Mouse (Mus musculus): ENCODE results near the gene Cpm. TPM values are rescaled to one million over a fixed set of nuclear protein-coding genes. Genes with fewer than 3 reads are reported as not detected.

The Cpm gene
- total and polyA plus RNA-seq, 3 experiments = 2.8 to 4.0 (median 3.5) TPM

DNA sequence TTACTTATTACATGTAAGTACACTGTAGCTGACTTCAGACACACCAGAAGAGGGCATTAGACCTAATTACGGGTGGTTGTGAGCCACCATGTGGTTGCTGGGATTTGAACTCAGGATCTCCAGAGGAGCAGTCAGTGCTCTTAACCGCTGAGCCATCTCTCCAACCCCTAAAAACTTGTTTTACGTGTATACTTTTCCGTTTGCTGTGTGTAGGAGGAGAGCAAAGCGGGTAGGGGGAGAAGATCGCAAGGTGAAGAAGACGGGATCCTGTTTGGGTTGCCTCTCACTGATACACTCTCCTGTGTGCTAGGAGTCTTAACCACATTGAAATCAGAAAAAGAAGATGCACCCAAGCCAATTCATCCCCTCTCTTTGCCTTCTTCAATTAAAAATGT, 24.5 kb downstream of the Cpm start:
- H3K27me3 ChIP-seq (ENCODE audit: control insufficient read depth, insufficient read depth, low read length) = no peaks in the 10 kb centered on the region
- TF ChIP-seq CTCF (IDR thresholded peaks at IDR 0.05) (peak; percentile 15; the same call in 1 of the 2 replicates), EP300 (IDR thresholded peaks at IDR 0.05; ENCODE audit: insufficient read depth, low read depth, low read length) (no peak), POLR2A (IDR thresholded peaks at IDR 0.05; ENCODE audit: insufficient read depth, low read depth, low read length) (no peak)
- H3K4me1 ChIP-seq (ENCODE audit: control insufficient read depth, insufficient read depth, low read length) = peaks cover 2% of the 10 kb centered on the region
- no peaks in the 10 kb centered on the region for H3K79me2 ChIP-seq (replicated peaks; ENCODE audit: control insufficient read depth, insufficient read depth, low read length)
- no peak overlapping the region for H3K9ac ChIP-seq (ENCODE audit: low read depth, low read length)
- intact Hi-C loops (cut with DNase I) = no loop called here
- DNase-seq = no peak
- H3K27ac ChIP-seq = peak overlapping the region; percentile 59
- H3K4me3 ChIP-seq = no peak overlapping the region
- H3K36me3 ChIP-seq (ENCODE audit: control insufficient read depth, insufficient read depth, low read length) = no peaks in the 10 kb centered on the region; the same call in 1 of the 2 replicates
- WGBS = 89% methylated on average over 7 of the region's 7 CpGs

GRCm38 (mm10) chr10:117654576-117655123, 25.4 kb downstream of the Cpm start:
- no peaks in the 10 kb centered on the region for H3K79me2 ChIP-seq (replicated peaks; ENCODE audit: control insufficient read depth, insufficient read depth, low read length)
- 75% methylated on average over 3 of the region's 3 CpGs for WGBS

DNA sequence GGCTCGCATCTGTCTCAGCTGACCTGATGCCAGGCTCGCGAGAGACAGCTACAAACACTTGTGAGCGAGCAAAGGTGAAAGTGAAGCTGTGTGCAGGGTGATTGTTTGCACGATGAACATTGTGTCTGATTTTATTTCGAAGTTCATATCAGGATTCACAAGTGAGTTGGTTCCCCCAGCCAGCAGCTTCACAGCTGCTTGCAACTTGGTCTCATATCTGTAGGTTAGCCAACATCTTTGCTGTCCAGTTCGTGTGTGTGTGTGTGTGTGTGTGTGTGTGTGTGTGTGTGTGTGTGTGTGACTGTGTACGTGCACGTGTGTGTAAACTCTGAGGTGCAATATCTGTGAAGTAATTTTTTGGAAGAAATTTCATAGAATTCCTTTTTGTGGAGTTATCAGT, 26.2 kb downstream of the Cpm start:
- Histone ChIP-seq H3K36me3 (ENCODE audit: control insufficient read depth, insufficient read depth, low read length) (no peaks in the 10 kb centered on the region; the same call in 1 of the 2 replicates), H3K27ac (no peak overlapping the region), H3K9ac (ENCODE audit: low read depth, low read length) (no peak overlapping the region), H3K4me1 (ENCODE audit: control insufficient read depth, insufficient read depth, low read length) (peaks cover 4% of the 10 kb centered on the region), H3K79me2 (replicated peaks; ENCODE audit: control insufficient read depth, insufficient read depth, low read length) (no peaks in the 10 kb centered on the region), H3K27me3 (ENCODE audit: control insufficient read depth, insufficient read depth, low read length) (no peaks in the 10 kb centered on the region), H3K4me3 (no peak overlapping the region)
- intact Hi-C loops (cut with DNase I) = no loop called here
- 80% methylated on average over 9 of the region's 9 CpGs for WGBS
- DNase-seq = no peak
- TF ChIP-seq CTCF (IDR thresholded peaks at IDR 0.05) (no peak), EP300 (IDR thresholded peaks at IDR 0.05; ENCODE audit: insufficient read depth, low read depth, low read length) (no peak), POLR2A (IDR thresholded peaks at IDR 0.05; ENCODE audit: insufficient read depth, low read depth, low read length) (no peak)

More at GRCm38 (mm10) chr10:117654576-117655123, 25.4 kb downstream of the Cpm start:
- TF ChIP-seq POLR2A (IDR thresholded peaks at IDR 0.05; ENCODE audit: insufficient read depth, low read depth, low read length) = no peak
- TF ChIP-seq EP300 (IDR thresholded peaks at IDR 0.05; ENCODE audit: insufficient read depth, low read depth, low read length) = no peak
- TF ChIP-seq CTCF (IDR thresholded peaks at IDR 0.05) = no peak
- intact Hi-C loops (cut with DNase I) = no loop called here
- Histone ChIP-seq H3K9ac (ENCODE audit: low read depth, low read length) (no peak overlapping the region), H3K36me3 (ENCODE audit: control insufficient read depth, insufficient read depth, low read length) (no peaks in the 10 kb centered on the region; the same call in 1 of the 2 replicates), H3K4me1 (ENCODE audit: control insufficient read depth, insufficient read depth, low read length) (peaks cover 3% of the 10 kb centered on the region), H3K27ac (no peak overlapping the region), H3K27me3 (ENCODE audit: control insufficient read depth, insufficient read depth, low read length) (no peaks in the 10 kb centered on the region), H3K4me3 (no peak overlapping the region)
- no peak for DNase-seq

DNA sequence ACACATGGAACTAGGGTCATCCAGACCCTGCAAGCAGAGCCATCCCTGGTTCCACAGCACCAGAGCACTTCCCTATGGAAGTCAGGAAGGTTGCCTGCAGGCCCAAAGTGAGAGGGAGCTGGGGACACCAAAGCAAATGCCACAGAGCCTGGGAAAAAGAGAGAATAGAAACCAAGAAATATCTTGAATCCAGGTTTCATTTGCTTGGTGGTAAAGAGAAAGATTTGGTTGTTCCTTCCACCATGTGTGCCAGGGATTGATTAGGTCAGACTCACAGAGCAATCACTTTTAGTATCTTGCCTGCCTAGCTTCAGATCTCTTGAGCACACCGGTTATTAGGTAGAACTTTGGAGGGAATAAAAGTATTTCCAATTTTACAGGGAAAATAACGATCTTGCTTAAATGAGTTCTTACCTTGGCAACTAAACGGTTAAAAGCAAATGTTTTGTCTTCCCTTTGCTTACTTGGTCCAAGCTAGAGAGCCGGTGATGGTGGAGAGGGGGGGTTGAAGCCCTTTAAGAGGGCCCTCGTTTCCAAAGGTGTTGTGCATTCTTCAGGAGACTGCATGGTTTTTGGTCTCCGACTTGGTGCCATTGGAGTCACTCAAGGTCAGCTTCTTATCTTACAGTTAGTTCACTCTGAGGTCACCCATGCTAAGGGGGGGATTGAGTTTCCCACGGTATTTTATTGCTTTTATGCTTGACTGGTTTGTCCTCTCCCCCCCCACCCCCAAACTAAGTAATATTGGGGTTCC, 26.8 kb downstream of the Cpm start:
- DNase-seq = no peak

GRCm38 (mm10) chr10:117656662-117656962, 27.3 kb downstream of the Cpm start:
- no peaks in the 10 kb centered on the region; the same call in 1 of the 2 replicates for H3K36me3 ChIP-seq (ENCODE audit: control insufficient read depth, insufficient read depth, low read length)
- DNase-seq = no peak
- H3K4me3 ChIP-seq = no peak overlapping the region
- H3K79me2 ChIP-seq (replicated peaks; ENCODE audit: control insufficient read depth, insufficient read depth, low read length) = no peaks in the 10 kb centered on the region
- no peak overlapping the region for H3K27ac ChIP-seq
- H3K27me3 ChIP-seq (ENCODE audit: control insufficient read depth, insufficient read depth, low read length) = no peaks in the 10 kb centered on the region
- no peak overlapping the region for H3K9ac ChIP-seq (ENCODE audit: low read depth, low read length)
- intact Hi-C loops (cut with DNase I) = no loop called here
- TF ChIP-seq CTCF (IDR thresholded peaks at IDR 0.05) (no peak), EP300 (IDR thresholded peaks at IDR 0.05; ENCODE audit: insufficient read depth, low read depth, low read length) (no peak), POLR2A (IDR thresholded peaks at IDR 0.05; ENCODE audit: insufficient read depth, low read depth, low read length) (no peak)
- WGBS = 75% methylated on average over 6 of the region's 6 CpGs
- peaks cover 4% of the 10 kb centered on the region for H3K4me1 ChIP-seq (ENCODE audit: control insufficient read depth, insufficient read depth, low read length)

More for the DNA sequence above, 26.8 kb downstream of the Cpm start:
- H3K27ac ChIP-seq = no peak overlapping the region
- H3K27me3 ChIP-seq (ENCODE audit: control insufficient read depth, insufficient read depth, low read length) = no peaks in the 10 kb centered on the region
- WGBS = 51% methylated on average over 7 of the region's 7 CpGs
- H3K79me2 ChIP-seq (replicated peaks; ENCODE audit: control insufficient read depth, insufficient read depth, low read length) = no peaks in the 10 kb centered on the region
- intact Hi-C loops (cut with DNase I) = no loop called here
- no peak overlapping the region for H3K4me3 ChIP-seq
- H3K4me1 ChIP-seq (ENCODE audit: control insufficient read depth, insufficient read depth, low read length) = peaks cover 4% of the 10 kb centered on the region
- no peaks in the 10 kb centered on the region; the same call in 1 of the 2 replicates for H3K36me3 ChIP-seq (ENCODE audit: control insufficient read depth, insufficient read depth, low read length)
- no peak overlapping the region for H3K9ac ChIP-seq (ENCODE audit: low read depth, low read length)
- TF ChIP-seq EP300 (IDR thresholded peaks at IDR 0.05; ENCODE audit: insufficient read depth, low read depth, low read length) (no peak), CTCF (IDR thresholded peaks at IDR 0.05) (no peak), POLR2A (IDR thresholded peaks at IDR 0.05; ENCODE audit: insufficient read depth, low read depth, low read length) (no peak)

Measured in heart, adult 2 months (tissue).